Mouse (Mus musculus): ENCODE measurements at regions not wholly inside any gene's neighbourhood (a gene's known extent, or its start where the extent isn't known, plus 50 kb on each side); places are given as distances from the start of the nearest gene placed in this dataset.
A peak's percentile ranks its signal among the peaks of the same experiment; 100 is the strongest.

DNA sequence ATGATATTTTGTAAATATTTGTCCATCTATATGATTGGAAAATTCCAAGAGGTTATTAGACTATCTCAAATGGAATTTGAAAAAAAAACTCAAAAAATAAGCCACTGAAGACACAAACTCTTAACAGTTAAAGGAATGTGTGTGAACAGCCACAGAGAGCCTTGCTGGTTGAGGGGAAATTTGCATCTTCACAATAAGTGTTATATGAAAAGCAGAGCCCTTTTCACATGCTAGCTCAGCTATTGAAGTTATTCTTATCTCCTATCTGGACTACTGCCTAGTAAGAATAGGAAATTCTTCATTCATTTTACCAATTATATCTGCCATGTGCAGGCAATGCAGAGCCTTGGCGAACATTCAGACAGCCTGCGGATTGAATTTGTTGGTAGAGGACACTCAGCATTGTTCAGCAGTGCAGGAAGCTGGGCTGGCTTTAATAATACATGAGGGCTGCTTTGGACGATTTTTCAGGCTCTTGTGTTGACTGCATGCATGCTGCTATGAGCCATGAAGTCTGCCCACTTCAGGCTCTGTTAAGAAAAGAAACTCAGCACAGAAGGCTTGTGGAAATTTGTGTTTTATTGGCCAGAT is 86.1 kb upstream of the Robo1 start:
- Histone ChIP-seq H3K36me3 (ENCODE audit: control insufficient read depth, insufficient read depth) (no peaks in the 10 kb centered on the region), H3K27ac (ENCODE audit: low read depth, low read length) (no peak overlapping the region), H3K4me1 (replicated peaks; ENCODE audit: control insufficient read depth, insufficient read depth, low read length) (no peaks in the 10 kb centered on the region), H3K9ac (ENCODE audit: low read depth, low read length) (no peak overlapping the region), H3K4me2 (replicated peaks; ENCODE audit: low read depth) (no peak overlapping the region), H3K9me3 (ENCODE audit: control insufficient read depth) (no peaks in the 10 kb centered on the region), H3K27me3 (replicated peaks; ENCODE audit: control insufficient read depth, insufficient read depth, low read length) (no peaks in the 10 kb centered on the region), H3K4me3 (ENCODE audit: low read depth, low read length) (no peak overlapping the region)
- TF ChIP-seq CTCF (IDR thresholded peaks at IDR 0.05; ENCODE audit: low read depth): no peak
- no peak for ATAC-seq
- WGBS: 49% methylated on average over 3 of the region's 3 CpGs

DNA sequence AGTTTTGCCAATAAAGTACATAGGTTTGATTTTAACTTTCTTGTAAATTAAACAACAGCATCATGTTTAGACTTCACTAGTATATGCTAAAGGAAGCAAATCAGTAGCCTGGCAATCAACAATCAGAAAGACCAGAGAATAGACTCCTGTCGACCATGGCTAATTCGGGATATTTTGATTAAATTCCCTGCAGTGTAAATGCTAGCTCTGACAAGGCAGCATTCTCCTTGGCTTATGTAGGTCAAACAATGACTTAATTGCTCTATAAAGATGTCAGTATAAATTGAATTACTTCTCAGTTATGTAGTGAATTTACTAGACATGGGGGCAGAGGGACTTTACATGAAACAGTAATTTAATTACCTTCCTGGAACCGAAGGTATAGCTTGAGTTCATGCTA is 84.2 kb upstream of the Robo1 start:
- TF ChIP-seq CTCF (IDR thresholded peaks at IDR 0.05; ENCODE audit: low read depth): no peak
- Histone ChIP-seq H3K9me3 (ENCODE audit: control insufficient read depth) (no peaks in the 10 kb centered on the region), H3K27ac (ENCODE audit: low read depth, low read length) (no peak overlapping the region), H3K4me2 (replicated peaks; ENCODE audit: low read depth) (no peak overlapping the region), H3K4me3 (ENCODE audit: low read depth, low read length) (no peak overlapping the region), H3K36me3 (ENCODE audit: control insufficient read depth, insufficient read depth) (no peaks in the 10 kb centered on the region), H3K27me3 (replicated peaks; ENCODE audit: control insufficient read depth, insufficient read depth, low read length) (no peaks in the 10 kb centered on the region), H3K4me1 (replicated peaks; ENCODE audit: control insufficient read depth, insufficient read depth, low read length) (no peaks in the 10 kb centered on the region), H3K9ac (ENCODE audit: low read depth, low read length) (no peak overlapping the region)
- no peak for ATAC-seq
- WGBS: 57% methylated on average over 3 of the region's 3 CpGs

DNA sequence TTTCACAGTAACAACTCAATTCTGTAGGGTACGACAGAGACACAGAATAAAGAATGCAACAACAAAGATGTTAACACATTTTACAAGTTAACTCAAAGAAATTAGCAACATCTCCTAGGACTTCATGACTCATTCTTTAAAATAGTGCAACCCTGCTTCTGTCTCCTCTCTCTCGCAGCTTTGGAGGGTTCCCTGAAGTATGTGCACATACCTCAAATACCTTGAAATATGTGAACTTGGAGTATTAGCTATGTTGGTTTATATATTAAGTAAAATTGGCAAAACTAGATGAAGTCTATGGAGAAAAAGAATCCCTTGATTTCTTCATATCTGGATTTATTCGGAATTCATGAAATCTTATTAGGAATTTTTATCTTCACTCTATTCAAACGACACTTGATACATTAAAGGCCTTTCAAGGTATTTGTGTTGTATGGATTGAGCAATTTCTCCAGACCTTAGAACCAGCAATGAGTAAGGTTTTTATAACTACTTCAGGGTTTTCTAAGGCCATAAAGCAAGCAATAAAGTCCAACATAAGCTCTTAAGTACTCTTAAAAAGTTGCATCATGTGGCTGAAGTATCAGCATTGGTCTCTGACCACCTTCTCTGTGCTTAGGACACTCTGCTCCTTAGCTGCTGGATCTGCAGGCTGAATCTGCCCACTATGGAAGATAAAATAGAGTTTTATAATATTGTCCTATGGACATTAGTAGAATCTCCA is 82.8 kb upstream of the Robo1 start:
- H3K36me3 ChIP-seq (ENCODE audit: control insufficient read depth, insufficient read depth): no peaks in the 10 kb centered on the region
- no peak overlapping the region for H3K4me3 ChIP-seq (ENCODE audit: low read depth, low read length)
- no peaks in the 10 kb centered on the region for H3K4me1 ChIP-seq (replicated peaks; ENCODE audit: control insufficient read depth, insufficient read depth, low read length)
- no peak overlapping the region for H3K4me2 ChIP-seq (replicated peaks; ENCODE audit: low read depth)
- TF ChIP-seq CTCF (IDR thresholded peaks at IDR 0.05; ENCODE audit: low read depth): no peak
- H3K27me3 ChIP-seq (replicated peaks; ENCODE audit: control insufficient read depth, insufficient read depth, low read length): no peaks in the 10 kb centered on the region
- H3K27ac ChIP-seq (ENCODE audit: low read depth, low read length): no peak overlapping the region
- H3K9me3 ChIP-seq (ENCODE audit: control insufficient read depth): no peaks in the 10 kb centered on the region
- ATAC-seq: peak; percentile 88
- WGBS: 54% methylated on average over 4 of the region's 4 CpGs
- H3K9ac ChIP-seq (ENCODE audit: low read depth, low read length): no peak overlapping the region

DNA sequence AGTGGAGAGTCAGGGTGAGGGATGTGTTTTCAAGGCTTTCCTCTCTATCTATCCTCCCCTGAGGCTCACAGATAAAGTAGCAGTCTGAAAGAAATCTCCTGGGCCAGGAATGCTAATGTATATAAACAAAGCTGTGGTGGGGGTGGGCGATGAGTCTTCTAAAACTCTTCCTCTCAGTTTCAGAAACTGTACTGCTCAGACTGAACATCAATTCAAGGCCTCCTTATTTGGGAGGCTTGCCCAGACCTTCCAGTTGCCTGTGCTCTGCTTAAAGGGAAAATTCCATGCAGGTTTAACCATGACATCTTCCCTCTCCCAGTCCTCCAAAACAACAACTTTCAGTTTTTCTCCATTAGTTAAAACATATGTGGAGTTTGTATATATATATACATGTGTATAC is 73.7 kb upstream of the Robo1 start:
- 29% methylated on average over 1 of the region's 1 CpGs for WGBS
- H3K9me3 ChIP-seq (ENCODE audit: control insufficient read depth): no peaks in the 10 kb centered on the region
- H3K27ac ChIP-seq (ENCODE audit: low read depth, low read length): no peak overlapping the region
- no peaks in the 10 kb centered on the region for H3K36me3 ChIP-seq (ENCODE audit: control insufficient read depth, insufficient read depth)
- no peaks in the 10 kb centered on the region for H3K4me1 ChIP-seq (replicated peaks; ENCODE audit: control insufficient read depth, insufficient read depth, low read length)
- TF ChIP-seq CTCF (IDR thresholded peaks at IDR 0.05; ENCODE audit: low read depth): no peak
- no peak overlapping the region for H3K4me2 ChIP-seq (replicated peaks; ENCODE audit: low read depth)
- no peak overlapping the region for H3K9ac ChIP-seq (ENCODE audit: low read depth, low read length)
- H3K4me3 ChIP-seq (ENCODE audit: low read depth, low read length): no peak overlapping the region
- ATAC-seq: no peak
- no peaks in the 10 kb centered on the region for H3K27me3 ChIP-seq (replicated peaks; ENCODE audit: control insufficient read depth, insufficient read depth, low read length)

DNA sequence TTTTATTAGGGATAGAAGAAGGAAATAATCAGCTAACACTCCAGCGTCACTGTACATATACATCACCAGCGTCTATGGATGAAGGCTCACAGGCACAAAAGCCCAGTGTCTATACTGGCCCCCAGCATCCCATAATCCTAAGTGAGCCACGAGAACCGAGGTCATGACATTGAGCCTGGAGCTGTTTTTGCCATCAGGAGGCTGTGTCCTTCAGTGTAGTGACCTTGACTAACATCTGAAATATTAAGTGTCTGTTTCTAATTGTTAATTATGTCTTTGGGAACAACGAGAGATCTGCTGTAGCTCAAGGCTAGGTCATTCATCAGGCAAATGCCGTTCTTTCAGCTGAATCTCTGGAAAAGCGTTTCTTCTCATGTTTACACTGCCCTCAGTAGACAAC is 68.5 kb upstream of the Robo1 start:
- Histone ChIP-seq H3K27me3 (replicated peaks; ENCODE audit: control insufficient read depth, insufficient read depth, low read length) (no peaks in the 10 kb centered on the region), H3K9ac (ENCODE audit: low read depth, low read length) (no peak overlapping the region), H3K4me2 (replicated peaks; ENCODE audit: low read depth) (no peak overlapping the region), H3K27ac (ENCODE audit: low read depth, low read length) (no peak overlapping the region), H3K4me3 (ENCODE audit: low read depth, low read length) (no peak overlapping the region), H3K9me3 (ENCODE audit: control insufficient read depth) (no peaks in the 10 kb centered on the region), H3K4me1 (replicated peaks; ENCODE audit: control insufficient read depth, insufficient read depth, low read length) (no peaks in the 10 kb centered on the region), H3K36me3 (ENCODE audit: control insufficient read depth, insufficient read depth) (no peaks in the 10 kb centered on the region)
- ATAC-seq: no peak
- 57% methylated on average over 7 of the region's 7 CpGs for WGBS
- no peak for TF ChIP-seq CTCF (IDR thresholded peaks at IDR 0.05; ENCODE audit: low read depth)

DNA sequence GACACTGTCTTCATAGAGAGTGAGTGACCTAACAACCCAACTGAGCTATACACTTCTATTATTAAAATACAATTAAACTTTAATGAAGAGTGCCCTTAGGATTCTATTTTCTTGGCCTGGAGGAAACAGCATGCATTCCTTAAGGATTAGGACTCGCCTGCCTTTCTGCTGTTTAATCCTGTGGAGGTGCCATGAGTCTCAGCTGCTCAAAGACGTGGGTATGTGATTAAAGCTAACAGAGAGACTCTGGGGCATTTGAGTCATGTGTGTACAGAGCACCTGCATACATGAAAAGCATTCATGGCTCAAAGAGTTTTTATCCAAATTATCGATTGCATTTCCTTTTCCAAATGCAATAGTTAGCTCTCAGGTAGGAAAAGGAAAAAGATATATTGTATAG is 51.7 kb upstream of the Robo1 start:
- H3K9me3 ChIP-seq (ENCODE audit: control insufficient read depth): no peaks in the 10 kb centered on the region
- no peaks in the 10 kb centered on the region for H3K27me3 ChIP-seq (replicated peaks; ENCODE audit: control insufficient read depth, insufficient read depth, low read length)
- H3K4me3 ChIP-seq (ENCODE audit: low read depth, low read length): no peak overlapping the region
- H3K36me3 ChIP-seq (ENCODE audit: control insufficient read depth, insufficient read depth): no peaks in the 10 kb centered on the region
- 62% methylated on average over 3 of the region's 3 CpGs for WGBS
- no peak overlapping the region for H3K27ac ChIP-seq (ENCODE audit: low read depth, low read length)
- no peak overlapping the region for H3K4me2 ChIP-seq (replicated peaks; ENCODE audit: low read depth)
- no peak overlapping the region for H3K9ac ChIP-seq (ENCODE audit: low read depth, low read length)
- TF ChIP-seq CTCF (IDR thresholded peaks at IDR 0.05; ENCODE audit: low read depth): no peak
- H3K4me1 ChIP-seq (replicated peaks; ENCODE audit: control insufficient read depth, insufficient read depth, low read length): no peaks in the 10 kb centered on the region
- no peak for ATAC-seq
